Mouse (Mus musculus) stomach, postnatal 0 days (tissue): ENCODE measurements around the gene C2cd3. TPM values are rescaled to one million over a fixed set of nuclear protein-coding genes. Genes with fewer than 3 reads are reported as not detected.

Experiments used
- ATAC-seq: fragments of 200-750 bp; cut with Nextera tagmentation; 2 replicates; pipeline ENCODE4 v1.8.0; 2017; ENCODE audit not compliant: low FRiP score, low TSS enrichment
- DNase-seq: peaks from one replicate; pipeline ENCODE4 v3.0.0-alpha.2; 2016; ENCODE audit warnings: low spot score
- H3K27ac ChIP-seq: fragments of 300-500 bp; sonication (generic); replicated peaks from 2 replicates; pipeline ENCODE4 v1.5.1; 2014; ENCODE audit warnings: mild to moderate bottlenecking, control low read depth
- H3K27me3 ChIP-seq: fragments of 300-500 bp; sonication (generic); 2 replicates; pipeline ENCODE4 v1.6.1; 2014; ENCODE audit warnings: low read length; ENCODE audit not compliant: control insufficient read depth, insufficient read depth
- H3K36me3 ChIP-seq: fragments of 300-500 bp; sonication (generic); 2 replicates; pipeline ENCODE4 v1.6.1; 2014; ENCODE audit warnings: low read length, mixed read lengths; ENCODE audit not compliant: control insufficient read depth, insufficient read depth
- H3K4me1 ChIP-seq: fragments of 300-500 bp; sonication (generic); replicated peaks from 2 replicates; pipeline ENCODE4 v1.6.1; 2014; ENCODE audit warnings: antibody characterized with exemption; ENCODE audit not compliant: control insufficient read depth, insufficient read depth
- H3K4me2 ChIP-seq: fragments of 300-500 bp; sonication (generic); replicated peaks from 2 replicates; pipeline ENCODE4 v1.6.1; 2014; ENCODE audit warnings: low read depth, mild to moderate bottlenecking, control low read depth, moderate library complexity
- H3K4me3 ChIP-seq: fragments of 300-500 bp; sonication (generic); 2 replicates; pipeline ENCODE4 v1.5.1; 2014; ENCODE audit warnings: low read depth, low read length, control low read depth
- H3K9ac ChIP-seq: fragments of 300-500 bp; sonication (generic); 2 replicates; pipeline ENCODE4 v1.6.1; 2014; ENCODE audit warnings: mild to moderate bottlenecking, low read length, control low read depth, mixed read lengths
- H3K9me3 ChIP-seq: fragments of 300-500 bp; sonication (generic); 2 replicates; pipeline ENCODE4 v1.6.1; 2016; ENCODE audit warnings: low read length; ENCODE audit not compliant: control insufficient read depth
- CTCF ChIP-seq: IDR thresholded peaks from 2 replicates; pipeline ENCODE4 v1.5.1; 2016; ENCODE audit warnings: antibody characterized with exemption, low read depth, mild to moderate bottlenecking, moderate library complexity
- EP300 ChIP-seq: optimal IDR thresholded peaks from 2 replicates; pipeline ENCODE3; 2016; ENCODE audit warnings: antibody characterized with exemption
- WGBS: fragments of 180-500 bp; shearing (Covaris S2); extraction: QIAGEN DNeasy Blood & Tissue Kit; methylation state at CpG from one replicate; pipeline ENCODE4 v1.1.7; 2014; 5-methylcytosine and 5-hydroxymethylcytosine counted together
- polyA plus RNA-seq: library from polyadenylated mRNA; unstranded; fragments of >200 nt; fragmentation: Nextera tagmentation; extraction: Ambion mirVana; gene quantifications from 2 replicates; pipeline ENCODE4 v1.2.1, GENCODE M21; 2015

C2cd3 gene
- polyA plus RNA-seq, 1 experiment from 2014 or later, result 5.6 TPM

DNA sequence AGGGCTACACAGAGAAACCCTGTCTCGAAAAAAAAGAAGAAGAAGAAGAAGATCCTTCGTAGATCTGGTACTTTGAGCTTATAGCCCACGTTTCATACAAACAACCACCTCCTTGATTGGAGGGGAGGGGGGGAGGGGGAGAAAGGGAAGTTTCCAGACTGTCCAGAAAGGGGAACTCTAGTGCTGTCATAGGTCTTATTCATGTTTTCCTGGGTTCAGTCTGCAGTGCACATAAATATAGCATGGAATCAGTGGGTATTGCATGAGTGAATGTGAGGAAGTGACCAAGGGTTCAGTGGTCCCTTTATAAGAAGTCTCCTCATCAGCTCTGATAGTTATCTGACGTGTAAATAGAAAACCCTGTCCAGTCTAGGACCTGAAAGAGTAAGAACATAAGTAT, 71.7 kb downstream of the C2cd3 start:
- Histone ChIP-seq H3K4me1 (no peaks in the 10 kb centered on the region), H3K9ac (no peak overlapping the region), H3K4me3 (no peak overlapping the region), H3K36me3 (peaks cover 5% of the 10 kb centered on the region; the same call in 1 of the 2 replicates), H3K9me3 (no peaks in the 10 kb centered on the region), H3K27me3 (no peaks in the 10 kb centered on the region), H3K4me2 (no peak overlapping the region), H3K27ac (no peak overlapping the region)
- 94% methylated on average over 4 of the region's 4 CpGs for WGBS
- ATAC-seq (no peak), DNase-seq (no peak)
- TF ChIP-seq EP300 (no peak), CTCF (no peak)

DNA sequence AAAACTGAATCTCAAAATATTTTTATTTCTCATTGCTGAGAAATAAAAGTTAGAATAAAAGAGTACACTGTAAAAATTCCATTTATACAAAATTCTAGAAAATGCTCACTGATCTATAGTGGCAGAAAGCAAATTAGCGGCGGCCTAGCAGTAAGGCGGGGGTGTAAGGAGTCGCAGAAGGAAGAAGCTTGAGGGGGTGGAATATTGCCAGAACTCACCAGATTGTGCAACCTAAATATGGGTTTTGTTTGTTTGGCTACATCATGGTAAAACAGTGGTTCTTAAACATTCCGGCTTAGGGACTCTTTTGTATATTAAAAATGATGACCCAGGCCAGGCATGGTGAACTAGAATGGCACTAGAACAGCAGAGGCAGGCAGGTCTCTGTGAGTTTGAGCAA, 74.2 kb downstream of the C2cd3 start:
- no peak for TF ChIP-seq CTCF
- TF ChIP-seq EP300, result no peak
- H3K27ac ChIP-seq, result no peak overlapping the region
- no peak overlapping the region for H3K9ac ChIP-seq
- no peaks in the 10 kb centered on the region for H3K9me3 ChIP-seq
- no peak overlapping the region for H3K4me2 ChIP-seq
- H3K4me1 ChIP-seq, result no peaks in the 10 kb centered on the region
- no peaks in the 10 kb centered on the region for H3K27me3 ChIP-seq
- ATAC-seq (no peak), DNase-seq (no peak)
- H3K4me3 ChIP-seq, result no peak overlapping the region
- H3K36me3 ChIP-seq, result peaks cover 10% of the 10 kb centered on the region
- 93% methylated on average over 5 of the region's 5 CpGs for WGBS

GRCm38 (mm10) chr7:100448530-100448929, 76.5 kb downstream of the C2cd3 start:
- no peak overlapping the region for H3K27ac ChIP-seq
- H3K4me2 ChIP-seq, result no peak overlapping the region
- no peak overlapping the region for H3K4me3 ChIP-seq
- H3K4me1 ChIP-seq, result no peaks in the 10 kb centered on the region
- WGBS, result 89% methylated on average over 12 of the region's 12 CpGs
- H3K36me3 ChIP-seq, result peaks cover 14% of the 10 kb centered on the region
- DNase-seq (no peak), ATAC-seq (no peak)
- H3K27me3 ChIP-seq, result no peaks in the 10 kb centered on the region
- H3K9me3 ChIP-seq, result no peaks in the 10 kb centered on the region
- no peak overlapping the region for H3K9ac ChIP-seq
- TF ChIP-seq EP300 (no peak), CTCF (no peak)

DNA sequence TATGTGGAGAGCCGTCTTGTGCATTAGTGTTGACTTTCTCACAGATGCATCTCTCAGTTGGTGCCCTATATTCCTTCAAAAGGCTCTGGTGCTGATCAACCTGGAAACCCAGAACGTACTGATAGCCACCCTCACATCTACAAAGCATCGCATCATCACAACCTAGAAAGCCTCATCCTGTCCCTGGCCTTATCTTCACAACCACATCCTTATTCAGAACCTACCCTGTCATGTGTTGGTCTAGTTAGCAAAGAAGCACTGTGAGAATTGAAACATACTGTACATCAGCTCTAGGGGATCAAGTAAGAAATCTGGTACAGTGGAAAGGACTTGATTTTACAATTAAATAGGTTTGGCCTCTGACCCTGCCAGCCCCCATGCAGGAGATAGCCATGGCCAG, 77.0 kb downstream of the C2cd3 start:
- H3K4me3 ChIP-seq, result no peak overlapping the region
- H3K9me3 ChIP-seq, result no peaks in the 10 kb centered on the region
- WGBS, result 93% methylated on average over 3 of the region's 3 CpGs
- DNase-seq (no peak), ATAC-seq (no peak)
- no peak overlapping the region for H3K9ac ChIP-seq
- H3K4me2 ChIP-seq, result no peak overlapping the region
- peaks cover 14% of the 10 kb centered on the region for H3K36me3 ChIP-seq
- no peak overlapping the region for H3K27ac ChIP-seq
- no peaks in the 10 kb centered on the region for H3K4me1 ChIP-seq
- H3K27me3 ChIP-seq, result no peaks in the 10 kb centered on the region
- TF ChIP-seq EP300 (no peak), CTCF (no peak)

- H3K27me3 ChIP-seq, result no peaks in the 10 kb centered on the region
- TF ChIP-seq CTCF (peak; percentile 27; the same call in 1 of the 2 replicates), EP300 (no peak)
- 31% methylated on average over 1 of the region's 1 CpGs for WGBS
- no peak overlapping the region for H3K9ac ChIP-seq
- no peaks in the 10 kb centered on the region for H3K9me3 ChIP-seq
- H3K4me1 ChIP-seq, result no peaks in the 10 kb centered on the region
- no peak overlapping the region for H3K4me3 ChIP-seq
- H3K27ac ChIP-seq, result no peak overlapping the region
- H3K4me2 ChIP-seq, result no peak overlapping the region
- peak; percentile 49 for DNase-seq
- ATAC-seq, result peak; percentile 74
- H3K36me3 ChIP-seq, result peaks cover 4% of the 10 kb centered on the region
These were observed 86.1 kb downstream of the C2cd3 start for GRCm38 (mm10) chr7:100458153-100458552.

DNA sequence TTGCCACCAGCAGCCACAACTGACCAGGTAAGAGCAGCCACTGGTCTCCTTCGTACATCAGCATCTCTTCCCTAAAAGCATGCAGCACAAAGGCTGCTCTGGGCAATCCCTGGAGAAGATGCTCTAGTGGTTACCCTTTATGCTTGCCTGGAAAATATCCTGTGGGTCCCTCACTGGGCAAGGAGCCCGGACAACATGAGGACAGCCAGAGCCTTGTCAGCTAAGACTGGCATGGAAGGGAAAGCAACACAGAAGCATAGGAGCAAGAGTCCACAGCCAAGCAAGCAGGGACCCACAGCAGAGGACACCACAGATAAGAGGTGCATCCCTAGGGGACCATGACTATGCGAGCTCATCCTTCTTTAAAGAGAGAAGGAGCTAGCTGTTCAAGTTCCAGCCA, 87.8 kb downstream of the C2cd3 start:
- WGBS, result 90% methylated on average over 3 of the region's 3 CpGs
- H3K9me3 ChIP-seq, result no peaks in the 10 kb centered on the region
- no peak overlapping the region for H3K4me3 ChIP-seq
- H3K36me3 ChIP-seq, result peaks cover 4% of the 10 kb centered on the region
- DNase-seq (no peak), ATAC-seq (no peak)
- H3K9ac ChIP-seq, result no peak overlapping the region
- H3K4me2 ChIP-seq, result no peak overlapping the region
- H3K4me1 ChIP-seq, result no peaks in the 10 kb centered on the region; the same call in 1 of the 2 replicates
- TF ChIP-seq CTCF (no peak), EP300 (no peak)
- no peaks in the 10 kb centered on the region for H3K27me3 ChIP-seq
- H3K27ac ChIP-seq, result no peak overlapping the region
